Mouse (Mus musculus) kidney, postnatal 0 days (tissue): ENCODE results near the gene Klk1b5. TPM values are rescaled to one million over a fixed set of nuclear protein-coding genes. Genes with fewer than 3 reads are reported as not detected.

Experiments
- ATAC-seq: fragments of 200-750 bp; cut with Nextera tagmentation; replicated peaks from 2 replicates; pipeline ENCODE4 v1.8.0; 2017; ENCODE audit warnings: low read depth, moderate number of reproducible peaks, moderate TSS enrichment, moderate library complexity; ENCODE audit not compliant: low FRiP score
- DNase-seq: peaks from one replicate; pipeline ENCODE4 v3.0.0-alpha.2; 2016; ENCODE audit warnings: low spot score
- H3K27ac ChIP-seq: fragments of 300-500 bp; sonication (generic); 2 replicates; pipeline ENCODE4 v1.5.1; 2014; ENCODE audit warnings: mild to moderate bottlenecking
- H3K27me3 ChIP-seq: fragments of 300-500 bp; sonication (generic); 2 replicates; pipeline ENCODE4 v1.6.1; 2014; ENCODE audit warnings: low read length, mixed read lengths; ENCODE audit not compliant: insufficient read depth
- H3K36me3 ChIP-seq: fragments of 300-500 bp; sonication (generic); 2 replicates; pipeline ENCODE4 v1.6.1; 2014; ENCODE audit warnings: low read length, mixed read lengths; ENCODE audit not compliant: insufficient read depth
- H3K4me1 ChIP-seq: fragments of 300-500 bp; sonication (generic); replicated peaks from 2 replicates; pipeline ENCODE4 v1.6.1; 2014; ENCODE audit warnings: antibody characterized with exemption, low read length, mixed read lengths; ENCODE audit not compliant: insufficient read depth
- H3K4me2 ChIP-seq: fragments of 300-500 bp; sonication (generic); 2 replicates; pipeline ENCODE4 v1.6.1; 2014; ENCODE audit warnings: mild to moderate bottlenecking, low read length, moderate library complexity, mixed read lengths
- H3K4me3 ChIP-seq: fragments of 300-500 bp; sonication (generic); replicated peaks from 2 replicates; pipeline ENCODE4 v1.5.1; 2014; ENCODE audit warnings: low read depth, low read length
- H3K9ac ChIP-seq: fragments of 300-500 bp; sonication (generic); 2 replicates; pipeline ENCODE4 v1.6.1; 2014; ENCODE audit warnings: low read depth, low read length
- H3K9me3 ChIP-seq: fragments of 300-500 bp; sonication (generic); replicated peaks from 2 replicates; pipeline ENCODE4 v1.6.1; 2016; ENCODE audit warnings: low read length, inconsistent platforms, mixed read lengths
- CTCF ChIP-seq: IDR thresholded peaks from 2 replicates; pipeline ENCODE4 v1.5.1; 2016; ENCODE audit warnings: antibody characterized with exemption, low read depth, mild to moderate bottlenecking, moderate library complexity
- WGBS: fragments of 180-500 bp; shearing (Covaris S2); extraction: QIAGEN DNeasy Blood & Tissue Kit; methylation state at CpG from one replicate; pipeline ENCODE4 v1.1.7; 2014; 5-methylcytosine and 5-hydroxymethylcytosine counted together
- polyA plus RNA-seq: library from polyadenylated mRNA; unstranded; fragments of >200 nt; fragmentation: Nextera tagmentation; extraction: Ambion mirVana; gene quantifications from 2 replicates; pipeline ENCODE4 v1.2.1, GENCODE M21; 2015

Gene Klk1b5
- polyA plus RNA-seq, 1 experiment from 2014 or later, result 0.33 TPM

GRCm38 (mm10) chr7:44253023-44253616, 37.4 kb downstream of the Klk1b5 start:
- WGBS, result 66% methylated on average over 15 of the region's 15 CpGs
- peak; percentile 10; the same call in 1 of the 2 replicates for ATAC-seq

DNA sequence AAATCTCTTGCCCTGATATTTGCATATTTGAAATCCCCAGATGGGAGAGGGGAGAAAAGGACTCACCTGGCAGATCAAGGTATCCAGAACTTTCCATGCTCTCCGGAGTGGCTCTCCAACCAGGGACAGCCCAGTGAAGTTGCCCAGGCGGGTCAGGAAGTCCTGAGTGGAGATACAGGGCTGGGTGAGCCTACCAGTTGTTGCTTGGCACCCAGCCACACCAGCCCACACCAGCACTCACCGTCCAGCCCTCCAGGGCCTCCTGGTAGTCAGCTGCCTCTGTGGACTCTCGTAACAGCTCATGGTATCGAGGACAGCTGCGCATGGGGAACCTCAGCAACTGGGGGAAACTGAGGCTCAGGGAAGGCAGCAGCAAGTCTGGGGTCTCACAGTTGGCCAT, 39.2 kb downstream of the Klk1b5 start:
- no peak for TF ChIP-seq CTCF
- no peak for DNase-seq
- no peak overlapping the region for H3K4me2 ChIP-seq
- no peak for ATAC-seq
- peaks cover 17% of the 10 kb centered on the region for H3K36me3 ChIP-seq
- H3K27ac ChIP-seq, result no peak overlapping the region
- no peaks in the 10 kb centered on the region for H3K4me1 ChIP-seq
- no peaks in the 10 kb centered on the region for H3K9me3 ChIP-seq
- no peak overlapping the region for H3K4me3 ChIP-seq
- no peaks in the 10 kb centered on the region for H3K27me3 ChIP-seq
- no peak overlapping the region for H3K9ac ChIP-seq
- WGBS, result 76% methylated on average over 6 of the region's 6 CpGs

More at GRCm38 (mm10) chr7:44253023-44253616, 37.4 kb downstream of the Klk1b5 start:
- no peak overlapping the region for H3K9ac ChIP-seq
- no peaks in the 10 kb centered on the region for H3K4me1 ChIP-seq
- H3K4me2 ChIP-seq, result no peak overlapping the region
- no peak overlapping the region for H3K4me3 ChIP-seq
- no peaks in the 10 kb centered on the region for H3K9me3 ChIP-seq
- no peak overlapping the region for H3K27ac ChIP-seq
- peaks cover 29% of the 10 kb centered on the region for H3K36me3 ChIP-seq
- H3K27me3 ChIP-seq, result no peaks in the 10 kb centered on the region
- DNase-seq, result no peak
- TF ChIP-seq CTCF, result no peak

DNA sequence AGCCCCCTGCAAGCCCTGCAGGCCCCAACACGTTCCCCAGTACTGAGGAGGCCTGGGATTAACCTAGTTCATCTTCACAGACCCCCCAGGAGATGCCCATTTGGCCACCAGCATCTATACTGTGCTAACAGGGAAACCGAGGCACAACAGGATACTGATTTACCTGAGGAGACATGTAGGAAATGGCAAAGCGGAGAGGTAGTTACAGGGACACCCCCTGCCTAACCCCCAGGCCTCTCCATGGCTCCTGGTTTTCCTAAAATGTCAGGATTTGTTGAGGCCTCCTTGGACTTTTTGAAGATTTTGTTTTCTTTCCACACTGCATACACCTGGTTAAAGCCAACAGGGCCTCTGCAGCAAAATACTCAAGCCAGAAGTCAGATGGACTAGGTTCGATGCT, 41.5 kb downstream of the Klk1b5 start, which contains the start of gene Acp4:
TSS of gene Acp4 (minus strand) at position 101 of the 400 bp plus-strand sequence.
- Histone ChIP-seq H3K9me3 (no peaks in the 10 kb centered on the region), H3K36me3 (peaks cover 9% of the 10 kb centered on the region; the same call in 1 of the 2 replicates), H3K27ac (no peak within 1 kb of the TSS), H3K4me3 (no peak within 1 kb of the TSS), H3K9ac (no peak within 1 kb of the TSS; the same call in 1 of the 2 replicates), H3K4me1 (no peaks in the 10 kb centered on the region), H3K4me2 (no peak within 1 kb of the TSS), H3K27me3 (no peaks in the 10 kb centered on the region; the same call in 1 of the 2 replicates)
- DNase-seq (no peak), ATAC-seq (no peak)
- 82% methylated on average over 4 of the region's 4 CpGs for WGBS
- TF ChIP-seq CTCF, result no peak

DNA sequence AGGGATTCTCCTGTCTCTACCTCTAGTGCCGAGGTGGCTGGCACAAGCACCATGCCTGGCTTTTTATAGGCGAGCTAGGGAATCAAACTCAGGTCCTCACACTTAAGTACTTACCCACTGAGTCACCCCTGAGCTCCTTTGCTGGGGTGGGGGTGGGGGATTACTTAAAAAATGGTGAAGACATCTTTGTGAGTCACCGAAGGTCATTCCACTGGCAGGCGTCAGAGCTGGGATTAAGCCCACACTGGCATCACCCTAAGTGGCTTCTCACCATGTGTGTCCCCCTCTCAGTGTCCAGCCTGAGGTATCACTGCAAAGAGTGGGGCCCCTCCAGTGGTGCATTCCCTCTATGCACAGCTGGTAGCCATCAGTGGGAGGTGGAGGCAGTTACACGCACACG, 44.7 kb downstream of the Klk1b5 start:
- H3K4me1 ChIP-seq, result no peaks in the 10 kb centered on the region
- H3K9me3 ChIP-seq, result no peaks in the 10 kb centered on the region
- no peak overlapping the region for H3K27ac ChIP-seq
- no peak overlapping the region for H3K4me3 ChIP-seq
- ATAC-seq (no peak), DNase-seq (no peak)
- no peaks in the 10 kb centered on the region; the same call in 1 of the 2 replicates for H3K27me3 ChIP-seq
- H3K9ac ChIP-seq, result no peak overlapping the region
- TF ChIP-seq CTCF, result no peak
- no peak overlapping the region for H3K4me2 ChIP-seq
- WGBS, result 74% methylated on average over 6 of the region's 6 CpGs
- no peaks in the 10 kb centered on the region for H3K36me3 ChIP-seq

DNA sequence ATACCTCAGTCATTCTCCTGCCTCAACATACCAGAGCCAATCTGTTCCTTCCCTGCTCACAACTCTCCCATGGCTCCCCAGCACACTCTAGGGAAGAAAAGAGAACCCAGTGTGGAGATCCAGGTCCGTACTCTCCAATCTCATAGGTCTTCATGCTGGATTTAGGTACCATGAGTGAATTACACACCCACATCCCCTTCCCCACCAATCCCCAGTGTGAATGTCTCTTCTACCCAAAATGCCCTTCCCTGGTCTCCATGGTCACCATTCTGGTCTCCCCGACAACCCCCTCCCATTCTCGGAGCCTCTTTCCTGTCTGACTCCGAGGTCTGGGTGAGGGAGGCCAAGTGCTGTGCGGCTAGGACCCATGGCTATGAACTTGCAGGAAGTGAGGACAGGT, 45.4 kb downstream of the Klk1b5 start, which contains the start of gene Gm15517:
TSS of gene Gm15517 (plus strand) at position 301 of the 400 bp plus-strand sequence.
- Histone ChIP-seq H3K4me2 (no peak within 1 kb of the TSS), H3K27me3 (no peaks in the 10 kb centered on the region; the same call in 1 of the 2 replicates), H3K4me1 (no peaks in the 10 kb centered on the region), H3K9ac (no peak within 1 kb of the TSS), H3K36me3 (no peaks in the 10 kb centered on the region), H3K4me3 (no peak within 1 kb of the TSS), H3K27ac (no peak within 1 kb of the TSS), H3K9me3 (no peaks in the 10 kb centered on the region)
- TF ChIP-seq CTCF, result no peak
- ATAC-seq (no peak), DNase-seq (no peak)
- 50% methylated on average over 5 of the region's 5 CpGs for WGBS

- 2% methylated on average over 34 of the region's 34 CpGs for WGBS
- no peak overlapping the region for H3K9ac ChIP-seq
- no peak overlapping the region; the same call in 1 of the 2 replicates for H3K4me3 ChIP-seq
- H3K27me3 ChIP-seq, result no peaks in the 10 kb centered on the region; the same call in 1 of the 2 replicates
- no peak overlapping the region for H3K27ac ChIP-seq
- peak; percentile 100 for TF ChIP-seq CTCF
- DNase-seq (peak; percentile 96), ATAC-seq (peak; percentile 76)
- H3K9me3 ChIP-seq, result no peaks in the 10 kb centered on the region
- H3K36me3 ChIP-seq, result no peaks in the 10 kb centered on the region
- H3K4me2 ChIP-seq, result peak overlapping the region; percentile 47
- no peaks in the 10 kb centered on the region for H3K4me1 ChIP-seq
These were observed 47.3 kb downstream of the Klk1b5 start for GRCm38 (mm10) chr7:44262791-44263643.
